Mouse (Mus musculus) neural tube, embryonic 15.5 days (tissue): ENCODE data around the gene Vax2. TPM values are rescaled to one million over a fixed set of nuclear protein-coding genes. Genes with fewer than 3 reads are reported as not detected.

ENCODE experiments used
- ATAC-seq: fragments of 200-750 bp; cut with Nextera tagmentation; 2 replicates; pipeline ENCODE4 v1.8.0; 2017; ENCODE audit warnings: mild to moderate bottlenecking, moderate TSS enrichment, moderate library complexity; ENCODE audit not compliant: low FRiP score
- H3K27ac ChIP-seq: fragments of 300-500 bp; sonication (generic); replicated peaks from 2 replicates; pipeline ENCODE4 v1.5.1; 2015; ENCODE audit warnings: mild to moderate bottlenecking, inconsistent platforms
- H3K27me3 ChIP-seq: fragments of 300-500 bp; sonication (generic); replicated peaks from 2 replicates; pipeline ENCODE4 v1.6.1; 2015; ENCODE audit warnings: inconsistent platforms
- H3K36me3 ChIP-seq: fragments of 300-500 bp; sonication (generic); 2 replicates; pipeline ENCODE4 v1.6.1; 2015; ENCODE audit warnings: inconsistent platforms
- H3K4me1 ChIP-seq: fragments of 300-500 bp; sonication (generic); 2 replicates; pipeline ENCODE4 v1.6.1; 2015; ENCODE audit warnings: inconsistent platforms
- H3K4me2 ChIP-seq: fragments of 300-500 bp; sonication (generic); 2 replicates; pipeline ENCODE4 v1.6.1; 2015; ENCODE audit warnings: inconsistent platforms, mild to moderate bottlenecking, moderate library complexity
- H3K4me3 ChIP-seq: fragments of 300-500 bp; sonication (generic); replicated peaks from 2 replicates; pipeline ENCODE4 v1.5.1; 2015; ENCODE audit warnings: mild to moderate bottlenecking, inconsistent platforms
- H3K9ac ChIP-seq: fragments of 300-500 bp; sonication (generic); replicated peaks from 2 replicates; pipeline ENCODE4 v1.6.1; 2015; ENCODE audit warnings: mild to moderate bottlenecking, inconsistent platforms
- H3K9me3 ChIP-seq: fragments of 300-500 bp; sonication (generic); replicated peaks from 2 replicates; pipeline ENCODE4 v1.6.1; 2016; ENCODE audit warnings: inconsistent platforms
- WGBS: fragments of 180-500 bp; shearing (Covaris S2); methylation state at CpG from one replicate; pipeline ENCODE4 v1.1.7; 2015; ENCODE audit warnings: mixed read lengths; 5-methylcytosine and 5-hydroxymethylcytosine counted together
- polyA plus RNA-seq: library from polyadenylated mRNA; unstranded; fragments of >200 nt; fragmentation: Nextera tagmentation; extraction: Ambion mirVana; gene quantifications from 2 replicates; pipeline ENCODE4 v1.2.1, GENCODE M21; 2015

The Vax2 gene
- polyA plus RNA-seq, 1 experiment from 2014 or later, result not detected

DNA sequence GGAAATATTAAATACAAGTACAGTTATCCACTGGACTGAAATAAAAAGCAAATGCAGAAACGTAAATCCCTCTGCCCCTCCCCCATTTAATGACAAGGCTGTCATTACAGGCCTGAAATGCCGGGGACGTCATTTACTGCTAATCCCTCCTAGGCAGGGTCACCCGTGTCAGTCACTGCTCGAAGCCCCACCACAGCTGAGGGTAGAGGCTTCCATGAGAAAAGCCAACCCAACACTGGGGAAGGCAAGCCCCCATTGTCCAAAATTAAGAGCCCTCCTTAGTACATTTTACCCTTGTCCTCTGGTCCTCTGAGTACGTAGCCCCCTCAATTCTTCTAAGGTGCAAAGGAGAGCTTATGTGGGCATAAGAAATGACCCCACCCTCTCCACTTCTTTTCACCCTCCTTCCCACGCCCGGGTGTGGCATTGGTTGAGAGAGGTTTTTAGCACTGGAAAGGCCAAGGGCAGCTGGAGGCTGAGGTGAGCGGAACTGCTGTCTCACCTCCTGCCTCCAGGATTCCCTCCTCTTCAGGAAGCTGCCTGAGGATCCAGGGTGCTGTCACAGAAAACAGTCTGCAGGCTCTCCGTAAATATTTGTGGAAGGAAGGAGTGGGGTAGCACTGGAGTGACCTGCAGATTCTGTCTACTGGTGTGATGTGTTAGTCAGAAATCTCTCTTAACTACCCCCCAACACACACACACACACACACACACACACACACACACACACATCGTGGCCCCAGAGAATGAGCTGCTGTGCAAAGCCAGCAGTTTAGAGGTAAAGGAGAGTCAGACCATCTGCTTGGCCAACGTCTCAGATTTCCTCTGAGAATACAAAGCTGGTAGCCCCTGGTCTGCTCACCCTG is 2.4 kb downstream of the Vax2 start:
- ATAC-seq, result no peak
- WGBS, result 2% methylated on average over 12 of the region's 12 CpGs

DNA sequence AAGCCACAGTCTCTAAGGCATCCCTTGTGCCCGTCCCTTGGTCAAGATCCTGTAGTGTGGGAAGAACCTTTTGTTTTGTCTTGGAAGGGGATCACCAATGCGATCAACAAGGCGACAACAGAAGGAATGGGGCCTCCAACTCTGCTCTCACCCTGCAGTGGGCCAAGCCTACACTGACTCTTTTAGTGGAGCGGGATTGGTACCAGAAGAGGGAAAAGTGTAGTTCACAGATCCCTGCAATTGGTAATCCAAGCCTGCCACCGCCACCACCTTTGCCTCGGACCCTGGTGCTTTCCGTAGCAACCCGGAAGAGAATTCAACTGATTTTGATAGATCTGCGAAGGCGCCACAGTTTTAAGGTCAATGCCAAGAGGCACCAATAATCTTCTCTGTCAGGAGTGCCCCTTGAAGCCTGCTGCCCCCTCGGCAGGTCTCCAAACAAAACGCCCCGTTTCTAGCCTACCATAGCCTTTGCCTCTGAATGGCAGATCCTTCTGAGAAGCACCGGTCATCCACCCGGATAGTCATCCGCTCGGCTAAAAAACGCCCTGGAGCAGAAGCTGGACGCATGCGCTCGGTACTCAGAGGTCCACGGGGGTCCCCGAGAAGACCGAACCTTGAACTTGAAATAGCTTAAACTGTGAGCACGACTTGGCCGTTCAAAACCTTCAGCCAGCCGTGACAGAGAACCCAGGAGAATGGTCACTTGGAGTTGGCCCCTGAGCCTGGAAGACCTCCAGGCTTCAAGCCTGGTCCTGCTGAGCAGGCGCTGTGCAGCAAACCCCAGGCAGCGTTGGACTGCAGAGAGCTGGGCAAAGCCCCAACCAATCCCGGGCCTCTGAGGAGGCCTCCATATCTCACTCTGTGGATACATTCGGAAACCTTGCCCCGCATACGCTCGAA is 3.4 kb downstream of the Vax2 start:
- Histone ChIP-seq H3K36me3 (no peaks in the 10 kb centered on the region), H3K27me3 (peaks cover 92% of the 10 kb centered on the region), H3K4me3 (no peak overlapping the region), H3K4me2 (no peak overlapping the region), H3K9me3 (no peaks in the 10 kb centered on the region), H3K9ac (no peak overlapping the region), H3K4me1 (peaks cover 19% of the 10 kb centered on the region), H3K27ac (no peak overlapping the region)
- WGBS, result under 1% methylated on average over 34 of the region's 34 CpGs
- ATAC-seq, result no peak

More for the DNA sequence above, 2.4 kb downstream of the Vax2 start:
- Histone ChIP-seq H3K4me2 (no peak overlapping the region), H3K36me3 (no peaks in the 10 kb centered on the region), H3K9me3 (no peaks in the 10 kb centered on the region), H3K4me3 (no peak overlapping the region), H3K27ac (no peak overlapping the region), H3K4me1 (peaks cover 19% of the 10 kb centered on the region), H3K27me3 (peaks cover 93% of the 10 kb centered on the region), H3K9ac (no peak overlapping the region)

DNA sequence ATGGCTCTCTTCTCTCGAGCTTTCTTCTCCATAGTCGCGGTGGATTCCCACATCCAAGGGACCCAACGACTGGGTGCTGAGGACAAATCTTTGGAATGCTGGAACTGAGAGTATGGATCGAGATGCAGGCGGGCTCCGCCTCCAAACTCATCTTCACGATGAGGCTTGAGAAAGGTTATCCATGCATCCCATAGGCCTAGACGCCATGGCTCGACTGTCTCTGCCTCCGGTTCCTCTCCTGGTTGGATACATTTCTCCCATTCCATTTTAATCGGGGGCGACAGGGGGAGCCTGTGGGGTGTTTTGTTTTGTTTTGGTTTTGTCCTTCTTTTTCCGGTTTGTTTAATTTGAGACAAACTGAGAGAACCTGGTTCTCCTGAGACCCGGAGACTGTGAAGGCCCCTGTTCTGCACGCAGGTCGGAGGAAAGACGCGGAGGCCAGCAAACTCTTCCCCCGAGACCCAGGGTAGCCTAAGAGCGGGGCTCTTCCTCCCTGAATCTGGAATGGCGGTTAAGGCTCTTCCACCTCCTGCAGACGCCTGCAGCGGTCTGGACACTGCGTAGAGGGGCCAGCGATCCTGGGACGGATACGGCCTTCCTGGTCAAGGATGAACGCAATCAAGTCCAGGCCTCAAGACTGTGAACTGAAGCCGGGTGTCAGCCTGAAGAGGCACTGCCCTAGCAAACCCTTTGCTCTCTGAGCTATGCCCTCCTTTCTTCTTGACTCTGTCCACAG is 4.6 kb downstream of the Vax2 start:
- no peak overlapping the region for H3K4me3 ChIP-seq
- peaks cover 17% of the 10 kb centered on the region for H3K4me1 ChIP-seq

DNA sequence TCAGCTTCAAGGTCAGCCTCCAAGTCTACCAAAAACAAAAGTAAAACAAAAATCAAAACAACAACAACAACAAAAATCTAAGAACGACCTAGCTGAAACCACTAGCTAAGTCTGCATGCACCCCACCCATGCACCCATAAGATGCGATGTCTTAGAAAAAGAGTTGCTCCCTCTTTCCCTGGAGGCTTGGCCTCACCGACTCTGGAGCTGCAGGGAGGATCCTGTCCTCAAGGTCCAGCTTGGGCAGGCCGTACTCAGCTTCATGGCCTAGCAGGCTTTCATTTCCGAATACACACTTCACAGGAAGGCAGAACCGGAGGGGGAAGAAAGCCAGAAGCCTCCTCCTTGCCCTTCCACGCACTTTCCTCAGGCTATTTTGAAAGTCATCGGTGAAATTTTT is 6.0 kb downstream of the Vax2 start:
- Histone ChIP-seq H3K9me3 (no peaks in the 10 kb centered on the region), H3K4me1 (peaks cover 3% of the 10 kb centered on the region), H3K27ac (no peak overlapping the region), H3K9ac (no peak overlapping the region), H3K27me3 (peaks cover 92% of the 10 kb centered on the region), H3K36me3 (no peaks in the 10 kb centered on the region), H3K4me3 (no peak overlapping the region), H3K4me2 (no peak overlapping the region)
- 0% methylated on average over 8 of the region's 8 CpGs for WGBS
- no peak for ATAC-seq

More for the DNA sequence above, 4.6 kb downstream of the Vax2 start:
- Histone ChIP-seq H3K27ac (no peak overlapping the region), H3K4me2 (no peak overlapping the region), H3K27me3 (peaks cover 91% of the 10 kb centered on the region), H3K9me3 (no peaks in the 10 kb centered on the region), H3K36me3 (no peaks in the 10 kb centered on the region), H3K9ac (no peak overlapping the region)
- 2% methylated on average over 30 of the region's 30 CpGs for WGBS
- ATAC-seq, result no peak

DNA sequence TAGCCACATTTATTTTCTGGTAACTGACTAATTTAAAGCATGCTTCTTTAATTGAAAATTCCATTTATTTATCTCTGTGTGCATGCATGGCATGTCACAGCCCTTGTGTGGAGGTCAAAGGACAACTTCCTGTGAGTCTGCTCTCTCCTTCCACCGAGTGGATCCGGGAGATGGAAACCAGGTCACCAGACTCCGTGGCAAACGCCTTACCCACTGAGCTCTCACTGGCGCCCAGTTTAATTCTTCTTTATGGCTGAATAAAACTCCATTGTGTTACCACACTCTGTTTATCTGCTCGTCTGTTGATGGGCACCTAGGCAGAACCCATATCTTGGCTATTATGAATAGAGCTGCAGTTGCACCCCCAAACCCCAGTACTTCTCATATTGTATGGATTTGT is 11.5 kb downstream of the Vax2 start:
- Histone ChIP-seq H3K9ac (no peak overlapping the region), H3K9me3 (no peaks in the 10 kb centered on the region), H3K27me3 (peaks cover 68% of the 10 kb centered on the region), H3K27ac (no peak overlapping the region), H3K4me3 (no peak overlapping the region), H3K4me2 (no peak overlapping the region), H3K36me3 (no peaks in the 10 kb centered on the region), H3K4me1 (no peaks in the 10 kb centered on the region)
- no peak for ATAC-seq
- 16% methylated on average over 6 of the region's 6 CpGs for WGBS

DNA sequence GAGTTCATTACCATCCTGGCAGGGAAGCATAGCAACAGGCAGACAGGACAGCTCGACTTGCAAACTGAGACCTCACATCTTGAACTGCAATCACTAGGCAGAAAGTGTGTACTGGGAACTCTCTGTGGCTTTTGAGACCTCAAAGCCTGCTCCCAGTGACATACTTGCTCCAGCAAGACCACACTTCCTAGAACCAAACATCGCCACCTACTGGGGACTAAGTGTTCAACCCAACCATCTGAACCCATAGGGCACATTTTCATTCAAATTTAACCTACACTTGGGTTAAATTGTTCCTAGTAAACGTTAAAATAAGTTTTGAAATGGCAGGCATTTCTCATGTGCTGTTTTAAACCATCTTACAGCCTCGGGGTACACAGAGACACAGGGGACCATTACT is 16.1 kb downstream of the Vax2 start:
- Histone ChIP-seq H3K4me2 (no peak overlapping the region), H3K36me3 (no peaks in the 10 kb centered on the region), H3K27ac (no peak overlapping the region), H3K27me3 (peaks cover 37% of the 10 kb centered on the region), H3K9me3 (no peaks in the 10 kb centered on the region), H3K4me3 (no peak overlapping the region), H3K9ac (no peak overlapping the region), H3K4me1 (no peaks in the 10 kb centered on the region)
- no peak for ATAC-seq
- WGBS, result 45% methylated on average over 4 of the region's 4 CpGs

DNA sequence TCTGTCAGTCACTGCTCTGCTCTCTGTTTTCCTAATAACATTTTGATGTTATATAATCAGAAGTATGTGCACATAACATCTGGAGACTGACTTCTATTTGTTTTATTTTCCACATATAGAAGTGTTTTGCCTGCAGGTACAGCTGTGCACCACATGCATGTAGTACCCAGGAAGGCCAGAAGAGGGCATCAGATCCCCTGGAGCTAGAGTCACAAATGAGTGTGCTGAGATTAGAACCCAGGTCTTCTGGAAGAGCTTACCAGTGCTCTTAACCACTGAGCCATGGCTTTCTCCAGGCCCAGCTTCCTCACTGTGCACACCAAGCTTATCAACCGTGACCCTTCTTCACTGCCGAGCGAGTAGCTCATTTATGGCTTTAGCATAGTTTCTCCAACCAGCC is 17.4 kb downstream of the Vax2 start:
- WGBS, result 90% methylated on average over 3 of the region's 3 CpGs
- H3K4me2 ChIP-seq, result no peak overlapping the region

DNA sequence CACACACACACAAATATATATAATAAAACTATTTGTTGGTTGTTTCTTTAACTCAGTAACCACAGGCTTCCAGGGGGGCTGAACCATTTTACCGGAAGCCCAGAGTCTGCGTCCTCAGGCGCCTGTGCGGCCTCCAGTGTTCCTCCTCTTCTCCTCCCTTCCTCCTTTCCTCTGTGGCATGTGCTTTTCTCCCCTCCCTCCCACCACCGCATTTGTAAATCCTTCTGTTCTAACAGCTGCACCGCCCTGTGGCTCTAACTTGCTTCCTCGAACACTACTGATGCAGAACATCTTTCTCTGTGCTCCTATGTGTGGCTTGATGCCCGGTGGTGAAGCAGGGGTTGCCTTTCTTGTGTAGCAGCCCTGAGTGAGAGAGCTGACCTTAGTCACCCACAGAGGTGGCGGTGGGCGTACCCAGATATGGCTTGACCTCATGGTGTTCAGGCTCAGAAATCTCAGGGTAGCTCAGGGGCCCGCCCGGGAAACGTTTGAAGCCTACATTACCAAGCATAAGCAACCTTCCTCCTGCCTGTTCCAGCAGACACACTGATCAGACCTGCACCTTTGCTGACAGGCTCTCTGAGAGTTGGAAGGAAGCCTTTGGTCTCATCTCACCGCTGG is 18.4 kb downstream of the Vax2 start:
- Histone ChIP-seq H3K4me3 (no peak overlapping the region), H3K9ac (no peak overlapping the region), H3K27ac (no peak overlapping the region), H3K4me2 (no peak overlapping the region), H3K9me3 (0 out of 2 replicates have a peak, but pooled peaks cover 5% of the 10 kb centered on the region), H3K4me1 (no peaks in the 10 kb centered on the region), H3K27me3 (peaks cover 19% of the 10 kb centered on the region), H3K36me3 (no peaks in the 10 kb centered on the region)
- 70% methylated on average over 14 of the region's 14 CpGs for WGBS
- ATAC-seq, result no peak

More for the DNA sequence above, 17.4 kb downstream of the Vax2 start:
- H3K9ac ChIP-seq, result no peak overlapping the region
- H3K27ac ChIP-seq, result no peak overlapping the region
- H3K4me3 ChIP-seq, result no peak overlapping the region
- no peaks in the 10 kb centered on the region for H3K9me3 ChIP-seq
- no peaks in the 10 kb centered on the region for H3K4me1 ChIP-seq
- H3K36me3 ChIP-seq, result no peaks in the 10 kb centered on the region
- ATAC-seq, result no peak
- H3K27me3 ChIP-seq, result peaks cover 27% of the 10 kb centered on the region

DNA sequence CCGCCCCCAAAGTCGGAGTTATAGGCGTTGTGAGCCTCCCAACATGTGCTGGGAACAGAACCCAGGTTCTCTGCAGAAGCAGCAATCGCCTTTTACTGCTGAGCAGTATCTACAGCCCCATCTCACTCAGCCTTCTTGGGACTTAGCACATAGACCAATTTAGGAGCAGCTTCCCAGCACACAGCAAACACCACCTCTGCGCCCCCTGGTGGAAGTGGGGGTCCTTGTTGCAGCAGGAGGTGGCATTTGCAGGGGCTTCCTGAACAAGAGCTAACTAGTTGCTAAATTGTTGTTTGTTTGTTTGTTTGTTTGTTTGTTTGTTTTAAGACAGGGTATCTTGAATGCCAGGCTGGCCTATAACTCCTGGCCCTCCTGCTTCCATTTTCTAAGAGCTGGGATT is 20.1 kb downstream of the Vax2 start:
- Histone ChIP-seq H3K36me3 (no peaks in the 10 kb centered on the region), H3K4me2 (no peak overlapping the region), H3K9me3 (0 out of 2 replicates have a peak, but pooled peaks cover 5% of the 10 kb centered on the region), H3K27me3 (peaks cover 14% of the 10 kb centered on the region), H3K27ac (no peak overlapping the region), H3K9ac (no peak overlapping the region), H3K4me3 (no peak overlapping the region), H3K4me1 (no peaks in the 10 kb centered on the region)
- WGBS, result 22% methylated on average over 5 of the region's 5 CpGs
- no peak for ATAC-seq

DNA sequence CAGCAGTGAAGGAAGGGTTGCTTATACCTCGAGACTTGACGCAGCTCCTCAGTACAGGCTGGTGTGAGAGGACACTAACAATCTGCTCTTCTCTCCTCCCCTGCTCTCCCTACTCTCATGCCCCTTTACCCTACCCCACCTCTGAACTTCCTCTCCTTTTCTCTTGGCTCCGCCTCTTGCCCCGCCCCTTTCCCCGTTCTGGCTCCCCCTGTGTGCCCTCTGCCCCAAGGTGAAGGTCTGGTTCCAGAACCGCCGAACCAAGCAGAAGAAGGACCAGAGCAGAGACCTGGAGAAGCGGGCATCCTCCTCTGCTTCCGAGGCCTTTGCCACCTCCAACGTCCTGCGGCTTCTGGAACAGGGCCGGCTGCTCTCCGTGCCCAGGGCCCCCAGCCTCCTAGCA is 26.2 kb downstream of the Vax2 start:
- H3K27me3 ChIP-seq, result peaks cover 4% of the 10 kb centered on the region; the same call in 1 of the 2 replicates
- no peak overlapping the region for H3K9ac ChIP-seq
- no peak overlapping the region for H3K4me2 ChIP-seq
- no peaks in the 10 kb centered on the region for H3K4me1 ChIP-seq
- H3K9me3 ChIP-seq, result 0 out of 2 replicates have a peak, but pooled peaks cover 5% of the 10 kb centered on the region
- H3K4me3 ChIP-seq, result no peak overlapping the region
- no peaks in the 10 kb centered on the region for H3K36me3 ChIP-seq
- no peak for ATAC-seq
- no peak overlapping the region for H3K27ac ChIP-seq
- 32% methylated on average over 13 of the region's 13 CpGs for WGBS

DNA sequence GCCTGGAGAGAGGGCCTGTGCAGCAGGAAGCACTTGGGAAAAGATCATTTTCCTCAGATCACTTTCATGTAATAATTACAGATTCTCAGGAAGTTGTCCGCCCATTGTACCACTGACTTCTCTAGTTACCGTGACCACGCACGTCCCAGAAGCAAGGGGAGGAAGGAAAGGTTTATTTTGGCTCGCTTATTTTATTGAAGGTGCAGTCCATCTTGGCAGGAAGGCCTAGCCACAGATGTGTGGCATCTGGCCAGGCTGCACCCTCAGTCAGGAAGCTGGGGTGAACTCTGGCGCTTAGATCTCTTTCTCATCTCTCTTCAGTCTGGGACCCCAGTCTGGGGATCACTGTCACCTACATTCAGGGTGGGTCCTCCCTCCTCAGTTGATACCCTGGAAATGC is 27.5 kb downstream of the Vax2 start:
- no peaks in the 10 kb centered on the region for H3K4me1 ChIP-seq
- WGBS, result 88% methylated on average over 6 of the region's 6 CpGs
- no peak for ATAC-seq
- no peak overlapping the region for H3K27ac ChIP-seq
- no peaks in the 10 kb centered on the region for H3K36me3 ChIP-seq
- no peak overlapping the region for H3K4me3 ChIP-seq
- 0 out of 2 replicates have a peak, but pooled peaks cover 5% of the 10 kb centered on the region for H3K9me3 ChIP-seq
- H3K4me2 ChIP-seq, result no peak overlapping the region
- H3K9ac ChIP-seq, result no peak overlapping the region
- 0 out of 2 replicates have a peak, but pooled peaks cover 9% of the 10 kb centered on the region for H3K27me3 ChIP-seq
